Mouse (Mus musculus) myocyte (in vitro differentiated cells): ENCODE results near the gene Lrmda.

Experiments used
- CEBPB ChIP-seq: IDR thresholded peaks from 2 replicates; pipeline ENCODE4 v1.6.1; 2011; ENCODE audit warnings: mild to moderate bottlenecking, moderate library complexity; ENCODE audit not compliant: poor library complexity, insufficient read depth, severe bottlenecking
- E2F4 ChIP-seq: IDR thresholded peaks from one replicate; pipeline ENCODE4 v1.6.1; 2011; ENCODE audit warnings: mild to moderate bottlenecking, control low read depth, moderate library complexity; ENCODE audit not compliant: insufficient read depth
- MAX ChIP-seq: IDR thresholded peaks from one replicate; pipeline ENCODE4 v1.6.1; 2011; ENCODE audit warnings: low read depth, mild to moderate bottlenecking, control low read depth
- MYOD1 ChIP-seq, 3 experiments: IDR thresholded peaks; one replicate each; pipeline ENCODE4 v1.6.1; 2011; ENCODE audit warnings: control low read depth in 2 of 3, low read depth in 2 of 3, mild to moderate bottlenecking in 2 of 3, moderate library complexity in 1 of 3; ENCODE audit not compliant: insufficient read length in 2 of 3, control insufficient read depth in 1 of 3
- POLR2A ChIP-seq: IDR thresholded peaks from one replicate; pipeline ENCODE4 v1.6.1; 2011; ENCODE audit warnings: low read depth, mild to moderate bottlenecking, control low read depth, moderate library complexity; ENCODE audit not compliant: insufficient read length
- POLR2AphosphoS2 ChIP-seq: IDR thresholded peaks from one replicate; pipeline ENCODE4 v1.6.1; 2011; ENCODE audit warnings: low read depth, control low read depth; ENCODE audit not compliant: insufficient read length
- REST ChIP-seq: IDR thresholded peaks from one replicate; pipeline ENCODE4 v1.6.1; 2011; ENCODE audit warnings: mild to moderate bottlenecking, control low read depth, moderate library complexity; ENCODE audit not compliant: insufficient read depth, insufficient read length
- SRF ChIP-seq: IDR thresholded peaks from one replicate; pipeline ENCODE4 v1.6.1; 2011; ENCODE audit warnings: low read depth; ENCODE audit not compliant: control insufficient read depth, insufficient read length
- TCF12 ChIP-seq: IDR thresholded peaks from one replicate; pipeline ENCODE4 v1.6.1; 2011; ENCODE audit warnings: mild to moderate bottlenecking, control low read depth; ENCODE audit not compliant: poor library complexity, insufficient read depth, severe bottlenecking
- TCF3 ChIP-seq: IDR thresholded peaks from one replicate; pipeline ENCODE4 v1.6.1; 2011; ENCODE audit warnings: low read depth, control low read depth; ENCODE audit not compliant: insufficient read length
- USF1 ChIP-seq: IDR thresholded peaks from one replicate; pipeline ENCODE4 v1.6.1; 2011; ENCODE audit warnings: low read depth, mild to moderate bottlenecking, control low read depth, moderate library complexity

- TF ChIP-seq POLR2A = no peak
- TF ChIP-seq REST = no peak
- no peak for TF ChIP-seq TCF12
- TF ChIP-seq USF1 = no peak
- TF ChIP-seq E2F4 = no peak
- no peak for TF ChIP-seq MAX
- no peak for TF ChIP-seq TCF3
- no peak for TF ChIP-seq SRF
- TF ChIP-seq CEBPB = no peak
- no peak for TF ChIP-seq POLR2AphosphoS2
- no peak for TF ChIP-seq MYOD1 (IDR thresholded peaks at IDR 0.05; ENCODE audit: control insufficient read depth in 1 of 3, insufficient read length in 2 of 3, low read depth in 2 of 3)
These were observed 29.0 kb upstream of the Lrmda start for GRCm38 (mm10) chr14:21990321-21991021.
